Mouse (Mus musculus) heart, postnatal 0 days (tissue): Measurements from ENCODE around the gene 4930415O20Rik.

ENCODE experiments used
- CTCF ChIP-seq: IDR thresholded peaks from 2 replicates; pipeline ENCODE4 v1.5.1; 2016; ENCODE audit warnings: antibody characterized with exemption, control low read depth, low read depth
- EP300 ChIP-seq: IDR thresholded peaks from 2 replicates; pipeline ENCODE4 v1.6.1; 2016; ENCODE audit warnings: antibody characterized with exemption, low read depth

- TF ChIP-seq CTCF (no peak), EP300 (no peak)
Observed at GRCm38 (mm10) chr15:98608784-98609250, 38.0 kb downstream of the 4930415O20Rik start.
